Mouse (Mus musculus): ENCODE data around the gene Gm38431.
A peak's percentile ranks its signal among the peaks of the same experiment; 100 is the strongest.

Gene Gm38431

GRCm38 (mm10) chr9:21041308-21041707 is 50.5 kb downstream of the Gm38431 start:
- no peak for DNase-seq (ENCODE audit: low spot score)

GRCm38 (mm10) chr9:21039779-21040178 is 52.0 kb downstream of the Gm38431 start:
- no peak for DNase-seq (ENCODE audit: low spot score)

GRCm38 (mm10) chr9:21037481-21037891 is 54.3 kb downstream of the Gm38431 start:
- DNase-seq (ENCODE audit: low spot score) = no peak

- DNase-seq (ENCODE audit: low spot score) = no peak
Observed at GRCm38 (mm10) chr9:21036666-21037065, 55.1 kb downstream of the Gm38431 start.

GRCm38 (mm10) chr9:21036161-21036560 is 55.6 kb downstream of the Gm38431 start:
- DNase-seq (ENCODE audit: low spot score) = no peak

GRCm38 (mm10) chr9:21035586-21035985 is 56.2 kb downstream of the Gm38431 start:
- no peak for DNase-seq (ENCODE audit: low spot score)

- no peak for DNase-seq (ENCODE audit: low spot score)
Observed at GRCm38 (mm10) chr9:21034481-21035085, 57.2 kb downstream of the Gm38431 start.

GRCm38 (mm10) chr9:21033136-21033535 is 58.7 kb downstream of the Gm38431 start:
- peak; percentile 78 for DNase-seq (ENCODE audit: low spot score)

- no peak for DNase-seq (ENCODE audit: low spot score)
Observed at GRCm38 (mm10) chr9:21032491-21032890, 59.3 kb downstream of the Gm38431 start.

GRCm38 (mm10) chr9:21031896-21032351 is 59.9 kb downstream of the Gm38431 start, which contains the start of gene Icam5:
Gene Icam5 (plus strand): TSS chr9:21032073.
- no peak for DNase-seq (ENCODE audit: low spot score)

GRCm38 (mm10) chr9:21031251-21031895 is 60.4 kb downstream of the Gm38431 start:
- peak; percentile 71 for DNase-seq (ENCODE audit: low spot score)

GRCm38 (mm10) chr9:21030781-21031250 is 61.0 kb downstream of the Gm38431 start:
- peak; percentile 84 for DNase-seq (ENCODE audit: low spot score)

- DNase-seq (ENCODE audit: low spot score) = no peak
Observed at GRCm38 (mm10) chr9:21030055-21030600, 61.7 kb downstream of the Gm38431 start.

- DNase-seq (ENCODE audit: low spot score) = peak; percentile 76
Observed at GRCm38 (mm10) chr9:21029291-21030054, 62.3 kb downstream of the Gm38431 start, which contains the start of gene Icam4. Gene Icam4 (plus strand): TSS chr9:21029373.

GRCm38 (mm10) chr9:21028560-21029110 is 63.2 kb downstream of the Gm38431 start:
- DNase-seq (ENCODE audit: low spot score) = no peak

GRCm38 (mm10) chr9:21027774-21028290 is 64.0 kb downstream of the Gm38431 start:
- DNase-seq (ENCODE audit: low spot score) = no peak

GRCm38 (mm10) chr9:21026849-21027248 is 64.9 kb downstream of the Gm38431 start:
- DNase-seq (ENCODE audit: low spot score) = no peak

- no peak for DNase-seq (ENCODE audit: low spot score)
Observed at GRCm38 (mm10) chr9:21025258-21025810, 66.5 kb downstream of the Gm38431 start.

- DNase-seq (ENCODE audit: low spot score) = no peak
Observed at GRCm38 (mm10) chr9:21022726-21023125, 69.1 kb downstream of the Gm38431 start.

- DNase-seq (ENCODE audit: low spot score) = no peak
Observed at GRCm38 (mm10) chr9:21022288-21022687, 69.5 kb downstream of the Gm38431 start.

GRCm38 (mm10) chr9:21021363-21021762 is 70.4 kb downstream of the Gm38431 start:
- DNase-seq (ENCODE audit: low spot score) = no peak
